ENCODE assay signal across 11 mouse cellular contexts in genomic region chr1:135634791-135635190, GRCm38 (mm10). TPM values are rescaled to one million over a fixed set of nuclear protein-coding genes. Genes with fewer than 3 reads are reported as not detected.
DNase-seq lines count a peak whose midpoint lies in the region; ATAC-seq and TF ChIP-seq lines count a peak whose summit lies in the region.
"Had no signal": no experiment of that assay in that cellular context is flagged by ENCODE, and none has a peak within 500 bp of the region (broad histone marks: within the 10 kb centered on the region; RNA-seq: fewer than 3 reads in every experiment).

No protein-coding gene starts in this region.

- no peaks in the 10 kb centered on the region for H3K9me3 ChIP-seq in intestine, embryonic 14.5 days (ENCODE audit: control insufficient read depth, low read length)
- H3K9me3 ChIP-seq in intestine, embryonic 16.5 days (ENCODE audit: control insufficient read depth, low read length) = no peaks in the 10 kb centered on the region
- H3K9me3 ChIP-seq in ES-Bruce4 (replicated peaks; ENCODE audit: control insufficient read depth, insufficient read depth, low read length, poor library complexity, severe bottlenecking) = no peaks in the 10 kb centered on the region

- TF ChIP-seq EP300 in ES-Bruce4 (IDR thresholded peaks at IDR 0.05; ENCODE audit: insufficient read depth, low read depth, low read length) = peak; percentile 60; the same call in 1 of the 2 replicates

- peaks cover 16% of the 10 kb centered on the region for H3K4me1 ChIP-seq in intestine, embryonic 14.5 days (replicated peaks; ENCODE audit: control insufficient read depth, insufficient read depth, low read length)
- peaks cover 12% of the 10 kb centered on the region for H3K4me1 ChIP-seq in intestine, embryonic 16.5 days (ENCODE audit: control insufficient read depth, insufficient read depth, low read length)
- peaks cover 16% of the 10 kb centered on the region for H3K4me1 ChIP-seq in ES-Bruce4 (ENCODE audit: control insufficient read depth, insufficient read depth, low read length)

- no peak overlapping the region for H3K27ac ChIP-seq in intestine, embryonic 14.5 days (ENCODE audit: low read depth)
- H3K27ac ChIP-seq in intestine, embryonic 16.5 days (ENCODE audit: low read length) = no peak overlapping the region
- no peak overlapping the region for H3K27ac ChIP-seq in ES-Bruce4 (ENCODE audit: insufficient read depth, low read length)

- H3K4me2 ChIP-seq in intestine, embryonic 14.5 days (ENCODE audit: low read length) = no peak overlapping the region
- H3K4me2 ChIP-seq in intestine, embryonic 16.5 days (ENCODE audit: low read depth, low read length) = no peak overlapping the region

- no peaks in the 10 kb centered on the region for H3K36me3 ChIP-seq in intestine, embryonic 14.5 days (ENCODE audit: control insufficient read depth, insufficient read depth, low read length)
- H3K36me3 ChIP-seq in intestine, embryonic 16.5 days (ENCODE audit: control insufficient read depth, insufficient read depth, low read length) = no peaks in the 10 kb centered on the region
- no peaks in the 10 kb centered on the region for H3K36me3 ChIP-seq in ES-Bruce4 (ENCODE audit: control insufficient read depth, insufficient read depth, low read length, poor library complexity, severe bottlenecking)

- no peaks in the 10 kb centered on the region for H3K27me3 ChIP-seq in intestine, embryonic 14.5 days (replicated peaks; ENCODE audit: control insufficient read depth, insufficient read depth, low read length)
- no peaks in the 10 kb centered on the region for H3K27me3 ChIP-seq in intestine, embryonic 16.5 days (replicated peaks; ENCODE audit: control insufficient read depth, insufficient read depth, low read length)
- H3K27me3 ChIP-seq in ES-Bruce4 (ENCODE audit: control insufficient read depth, insufficient read depth, low read length, poor library complexity, severe bottlenecking) = no peaks in the 10 kb centered on the region

- DNase-seq in intestine, embryonic 14.5 days (ENCODE audit: low spot score) = peak; percentile 83
- DNase-seq in adrenal gland, postnatal 14 days = peak; percentile 69
- DNase-seq in kidney, postnatal 4 days = peak; percentile 85 to 86
- no peak for DNase-seq in layer of hippocampus, adult 9-11 months
- no peak for DNase-seq in layer of hippocampus, postnatal 10 days (ENCODE audit: low spot score in 2 of 2)
- no peak for DNase-seq in T-cell, adult 2 months (ENCODE audit: low spot score)
- DNase-seq: right cerebral cortex, postnatal 14 days had no signal

- TF ChIP-seq CTCF in ES-Bruce4 (IDR thresholded peaks at IDR 0.05; ENCODE audit: low read depth, low read length) = no peak

- H3K9ac ChIP-seq in intestine, embryonic 14.5 days (ENCODE audit: low read length) = no peak overlapping the region
- no peak overlapping the region for H3K9ac ChIP-seq in intestine, embryonic 16.5 days (ENCODE audit: low read depth, low read length)
- no peak overlapping the region for H3K9ac ChIP-seq in ES-Bruce4 (ENCODE audit: low read depth, poor library complexity, severe bottlenecking)

- H3K4me3 ChIP-seq in intestine, embryonic 14.5 days (ENCODE audit: low read depth, low read length) = no peak overlapping the region
- H3K4me3 ChIP-seq in intestine, embryonic 16.5 days (ENCODE audit: low read length) = no peak overlapping the region
- H3K4me3 ChIP-seq in ES-Bruce4 (ENCODE audit: low read depth, low read length) = no peak overlapping the region
- H3K4me3 ChIP-seq: erythroblast, embryonic 14.5 days had no signal

- no peak for TF ChIP-seq POLR2A in ES-Bruce4 (IDR thresholded peaks at IDR 0.05; ENCODE audit: insufficient read depth, low read length)

- no peak for ATAC-seq in intestine, embryonic 14.5 days (replicated peaks; ENCODE audit: low FRiP score, low TSS enrichment, low read depth)
- ATAC-seq in intestine, embryonic 16.5 days = no peak
- ATAC-seq: hindbrain, embryonic 16.5 days had no signal

- 12% methylated on average over 6 of the region's 6 CpGs for WGBS in intestine, embryonic 14.5 days
- 19% methylated on average over 6 of the region's 6 CpGs for WGBS in intestine, embryonic 16.5 days

RNA-seq across cellular contexts. Expression of gene Nav1, which starts 27.7 kb away (rescaled TPM):
- polyA plus RNA-seq in intestine, embryonic 14.5 days (2014; fragmentation: Nextera tagmentation; extraction: Ambion mirVana) = 21.2 and 23.7 TPM in 2 replicates
- 8.8 and 9.0 TPM in 2 replicates for polyA plus RNA-seq in intestine, embryonic 16.5 days (2015; fragmentation: Nextera tagmentation; extraction: Ambion mirVana)
- 31.7 and 34.2 TPM in 2 replicates for polyA plus RNA-seq in ES-Bruce4 (2011; ENCODE audit: insufficient read depth, insufficient read length, low read depth, missing spikeins)
- 20.6 and 24.8 TPM in 2 replicates for total RNA-seq in adrenal gland, postnatal 14 days (2021)
- 100 to 1,000 TPM; 214 to 218 TPM for total RNA-seq in layer of hippocampus, postnatal 10 days (2021)

Comparison
In these comparisons a context has a peak if more than half of its experiments do, and no peak if none do; other contexts are left out.
1. DNase-seq: peak in intestine, embryonic 14.5 days (single experiment), adrenal gland, postnatal 14 days (single experiment) and kidney, postnatal 4 days (2 of 2); none in layer of hippocampus, adult 9-11 months (single experiment), layer of hippocampus, postnatal 10 days (0 of 2) and T-cell, adult 2 months (single experiment).